ENCODE assay signal across 26 mouse cellular contexts in the genomic region with DNA sequence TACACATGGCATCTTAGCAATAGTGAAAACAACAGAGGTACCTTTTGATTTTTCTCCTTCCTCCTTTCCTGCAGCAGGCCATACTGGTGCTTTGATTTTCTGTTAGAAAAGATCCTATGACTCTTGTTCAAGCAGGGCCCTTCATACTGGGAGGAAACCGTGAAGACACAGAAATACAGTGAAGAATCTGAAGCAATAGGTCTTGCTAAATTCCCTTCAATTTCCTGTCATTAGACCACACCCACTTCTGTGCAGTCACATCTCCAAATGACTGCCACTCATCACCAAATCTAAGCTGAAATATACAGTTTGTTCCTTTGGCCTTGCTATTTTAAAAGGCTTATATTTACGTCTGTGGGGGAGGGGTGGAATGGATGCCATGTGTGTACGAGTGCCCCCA. TPM values are rescaled to one million over a fixed set of nuclear protein-coding genes. Genes with fewer than 3 reads are reported as not detected.
DNase-seq lines count a peak whose midpoint lies in the region; ATAC-seq lines count a peak whose summit lies in the region.
"Had no signal": no experiment of that assay in that cellular context is flagged by ENCODE, and none has a peak within 500 bp of the region (broad histone marks: within the 10 kb centered on the region; RNA-seq: fewer than 3 reads in every experiment).

No protein-coding gene starts in this region.

- H3K9me3 ChIP-seq in heart, embryonic 10.5 days, result no peaks in the 10 kb centered on the region
- H3K9me3 ChIP-seq: embryonic facial prominence, embryonic 12.5 days; embryonic facial prominence, embryonic 15.5 days; forebrain, embryonic 12.5 days; forebrain, embryonic 15.5 days; heart, embryonic 13.5 days had no signal

- peak; percentile 71 for ATAC-seq in common myeloid progenitor, adult 5-6 weeks (replicated peaks; ENCODE audit: low read depth, poor library complexity, severe bottlenecking)
- peak; percentile 96 for ATAC-seq in megakaryocyte progenitor cell, adult 5-6 weeks (replicated peaks; ENCODE audit: poor library complexity)
- ATAC-seq in erythroblast, adult 5-6 weeks (replicated peaks; ENCODE audit: low FRiP score, poor library complexity, severe bottlenecking), result no peak
- ATAC-seq: activated CD4-positive, CD25-positive, alpha-beta regulatory T cell, adult 4 months; forebrain, embryonic 15.5 days; hindbrain, postnatal 0 days had no signal

- H3K36me3 ChIP-seq in heart, embryonic 10.5 days, result no peaks in the 10 kb centered on the region
- H3K36me3 ChIP-seq: embryonic facial prominence, embryonic 12.5 days; embryonic facial prominence, embryonic 15.5 days; forebrain, embryonic 12.5 days; forebrain, embryonic 15.5 days; heart, embryonic 13.5 days had no signal

- DNase-seq in heart, adult 11 months, result peak; percentile 43
- no peak for DNase-seq in heart, embryonic 10.5 days (ENCODE audit: low spot score)
- no peak for DNase-seq in T-cell, adult 2 months (ENCODE audit: low spot score)
- DNase-seq: adrenal gland, postnatal 10 days; adrenal gland, postnatal 36 days; B cell, adult 2 months; cerebellum, adult 18-20 months; cerebellum, adult 9-10 months; cerebellum, postnatal 14 days; gastrocnemius, postnatal 36 days; heart, adult 18-20 months; heart, postnatal 14 days; heart, postnatal 4 days; kidney, adult 11 months had no signal

- no peak overlapping the region for H3K27ac ChIP-seq in heart, embryonic 10.5 days
- H3K27ac ChIP-seq: embryonic facial prominence, embryonic 12.5 days; embryonic facial prominence, embryonic 15.5 days; forebrain, embryonic 12.5 days; forebrain, embryonic 15.5 days; heart, embryonic 13.5 days; hindbrain, embryonic 14.5 days; hindbrain, postnatal 0 days had no signal

- H3K4me1 ChIP-seq in heart, embryonic 10.5 days, result no peaks in the 10 kb centered on the region
- H3K4me1 ChIP-seq: embryonic facial prominence, embryonic 12.5 days; embryonic facial prominence, embryonic 15.5 days; forebrain, embryonic 12.5 days; forebrain, embryonic 15.5 days; heart, embryonic 13.5 days had no signal

- H3K4me3 ChIP-seq in heart, embryonic 10.5 days, result no peak overlapping the region
- H3K4me3 ChIP-seq: embryonic facial prominence, embryonic 12.5 days; embryonic facial prominence, embryonic 15.5 days; erythroblast, embryonic 14.5 days; forebrain, embryonic 12.5 days; forebrain, embryonic 15.5 days; heart, embryonic 13.5 days had no signal

- WGBS in heart, embryonic 10.5 days, result 76% methylated on average over 3 of the region's 3 CpGs

- no peaks in the 10 kb centered on the region for H3K27me3 ChIP-seq in heart, embryonic 10.5 days (ENCODE audit: insufficient read depth, poor library complexity, severe bottlenecking)
- H3K27me3 ChIP-seq: embryonic facial prominence, embryonic 12.5 days; embryonic facial prominence, embryonic 15.5 days; forebrain, embryonic 12.5 days; forebrain, embryonic 15.5 days; heart, embryonic 13.5 days had no signal

RNA-seq across cellular contexts. Expression of a gene that starts 49.1 kb away (rescaled TPM):
- 27.3 and 28.9 TPM in 2 replicates for polyA plus RNA-seq in heart, embryonic 10.5 days (2016; fragmentation: Nextera tagmentation; extraction: Ambion mirVana)
- 34.8 and 60.3 TPM in 2 replicates for total RNA-seq in common myeloid progenitor, adult 5-6 weeks (2017)
- 24.0 and 24.8 TPM in 2 replicates for total RNA-seq in megakaryocyte progenitor cell, adult 5-6 weeks (2015)
- total RNA-seq in megakaryocyte progenitor cell, adult 5-6 weeks (2017), result 32.5 and 39.8 TPM in 2 replicates
- 10.8 and 17.6 TPM in 2 replicates for total RNA-seq in erythroblast, adult 5-6 weeks (2015; ENCODE audit: low replicate concordance)
- total RNA-seq in erythroblast, adult 5-6 weeks (2017; ENCODE audit: low replicate concordance), result 15.2 and 28.6 TPM in 2 replicates
